Mouse (Mus musculus): ENCODE measurements around the gene Dll1. TPM values are rescaled to one million over a fixed set of nuclear protein-coding genes. Genes with fewer than 3 reads are reported as not detected.
A peak's percentile ranks its signal among the peaks of the same experiment; 100 is the strongest.

Dll1 gene
- total RNA-seq (2014; rRNA removed; ENCODE audit: low replicate concordance) (3.7 and 18.9 TPM in 2 replicates), polyA plus RNA-seq (2015; fragmentation: Nextera tagmentation; extraction: Ambion mirVana) (3.0 and 3.5 TPM in 2 replicates)

- Histone ChIP-seq H3K9me3 (replicated peaks; ENCODE audit: control insufficient read depth, low read length) (no peaks in the 10 kb centered on the region), H3K27me3 (ENCODE audit: control insufficient read depth, insufficient read depth, low read length) (peaks cover 91% of the 10 kb centered on the region), H3K27ac (ENCODE audit: low read depth) (no peak within 1 kb of the TSS; the same call in 1 of the 2 replicates), H3K9ac (replicated peaks; ENCODE audit: low read depth, low read length) (peak within 1 kb of the TSS; percentile 39; the same call in 1 of the 2 replicates), H3K4me2 (ENCODE audit: low read depth, low read length) (peak within 1 kb of the TSS; percentile 99), H3K4me3 (ENCODE audit: low read depth, low read length) (peak within 1 kb of the TSS; percentile 62), H3K36me3 (replicated peaks; ENCODE audit: control insufficient read depth, insufficient read depth, low read length) (no peaks in the 10 kb centered on the region), H3K4me1 (ENCODE audit: control insufficient read depth, insufficient read depth) (peaks cover 16% of the 10 kb centered on the region; the same call in 1 of the 2 replicates)
- ATAC-seq (ENCODE audit: insufficient read depth, low read depth), result no peak
- under 1% methylated on average over 36 of the region's 36 CpGs for WGBS
- DNase-seq (ENCODE audit: low spot score), result no peak
- TF ChIP-seq EP300 (IDR thresholded peaks at IDR 0.05; ENCODE audit: low read depth), result no peak
- no peak for TF ChIP-seq CTCF (IDR thresholded peaks at IDR 0.05; ENCODE audit: low read depth)
Observed at GRCm38 (mm10) chr17:15376494-15377181, at the start of gene Dll1. Gene Dll1 (minus strand): TSS chr17:15376872.

- H3K36me3 ChIP-seq (replicated peaks; ENCODE audit: control insufficient read depth, insufficient read depth, low read length), result peaks cover 64% of the 10 kb centered on the region
- no peak for ATAC-seq (ENCODE audit: insufficient read depth, low read depth)
- 74% methylated on average over 3 of the region's 3 CpGs for WGBS
Observed at GRCm38 (mm10) chr17:15425931-15426330, 49.3 kb upstream of the Dll1 start.

GRCm38 (mm10) chr17:15423080-15423765 lies 46.6 kb upstream of the Dll1 start:
- H3K9me3 ChIP-seq (replicated peaks; ENCODE audit: control insufficient read depth, low read length), result no peaks in the 10 kb centered on the region
- DNase-seq (ENCODE audit: low spot score), result no peak
- no peaks in the 10 kb centered on the region for H3K4me1 ChIP-seq (ENCODE audit: control insufficient read depth, insufficient read depth)
- peaks cover 66% of the 10 kb centered on the region for H3K36me3 ChIP-seq (replicated peaks; ENCODE audit: control insufficient read depth, insufficient read depth, low read length)
- H3K4me3 ChIP-seq (ENCODE audit: low read depth, low read length), result no peak overlapping the region
- no peak for ATAC-seq (ENCODE audit: insufficient read depth, low read depth)
- H3K4me2 ChIP-seq (ENCODE audit: low read depth, low read length), result no peak overlapping the region
- H3K27ac ChIP-seq (ENCODE audit: low read depth), result no peak overlapping the region
- no peak overlapping the region for H3K9ac ChIP-seq (replicated peaks; ENCODE audit: low read depth, low read length)
- TF ChIP-seq EP300 (IDR thresholded peaks at IDR 0.05; ENCODE audit: low read depth), result no peak
- TF ChIP-seq CTCF (IDR thresholded peaks at IDR 0.05; ENCODE audit: low read depth), result no peak
- H3K27me3 ChIP-seq (ENCODE audit: control insufficient read depth, insufficient read depth, low read length), result no peaks in the 10 kb centered on the region
- WGBS, result 50% methylated on average over 8 of the region's 8 CpGs

More at GRCm38 (mm10) chr17:15425931-15426330, 49.3 kb upstream of the Dll1 start:
- Histone ChIP-seq H3K9ac (replicated peaks; ENCODE audit: low read depth, low read length) (no peak overlapping the region), H3K27me3 (ENCODE audit: control insufficient read depth, insufficient read depth, low read length) (no peaks in the 10 kb centered on the region), H3K9me3 (replicated peaks; ENCODE audit: control insufficient read depth, low read length) (no peaks in the 10 kb centered on the region), H3K27ac (ENCODE audit: low read depth) (no peak overlapping the region), H3K4me3 (ENCODE audit: low read depth, low read length) (no peak overlapping the region), H3K4me1 (ENCODE audit: control insufficient read depth, insufficient read depth) (no peaks in the 10 kb centered on the region), H3K4me2 (ENCODE audit: low read depth, low read length) (no peak overlapping the region)
- no peak for TF ChIP-seq CTCF (IDR thresholded peaks at IDR 0.05; ENCODE audit: low read depth)
- no peak for TF ChIP-seq EP300 (IDR thresholded peaks at IDR 0.05; ENCODE audit: low read depth)
- DNase-seq (ENCODE audit: low spot score), result no peak

- H3K36me3 ChIP-seq (replicated peaks; ENCODE audit: control insufficient read depth, insufficient read depth, low read length), result peaks cover 71% of the 10 kb centered on the region
- H3K4me2 ChIP-seq (ENCODE audit: low read depth, low read length), result no peak overlapping the region
- no peaks in the 10 kb centered on the region for H3K4me1 ChIP-seq (ENCODE audit: control insufficient read depth, insufficient read depth)
- H3K9ac ChIP-seq (replicated peaks; ENCODE audit: low read depth, low read length), result no peak overlapping the region
- no peak overlapping the region for H3K27ac ChIP-seq (ENCODE audit: low read depth)
- DNase-seq (ENCODE audit: low spot score) (no peak), ATAC-seq (ENCODE audit: insufficient read depth, low read depth) (no peak)
- no peaks in the 10 kb centered on the region for H3K9me3 ChIP-seq (replicated peaks; ENCODE audit: control insufficient read depth, low read length)
- no peak overlapping the region for H3K4me3 ChIP-seq (ENCODE audit: low read depth, low read length)
- WGBS, result 91% methylated on average over 9 of the region's 9 CpGs
- TF ChIP-seq CTCF (IDR thresholded peaks at IDR 0.05; ENCODE audit: low read depth) (no peak), EP300 (IDR thresholded peaks at IDR 0.05; ENCODE audit: low read depth) (no peak)
- H3K27me3 ChIP-seq (ENCODE audit: control insufficient read depth, insufficient read depth, low read length), result no peaks in the 10 kb centered on the region
Observed at GRCm38 (mm10) chr17:15422666-15423065, 46.0 kb upstream of the Dll1 start.

GRCm38 (mm10) chr17:15421446-15421845 lies 44.8 kb upstream of the Dll1 start:
- no peaks in the 10 kb centered on the region for H3K4me1 ChIP-seq (ENCODE audit: control insufficient read depth, insufficient read depth)
- ATAC-seq (ENCODE audit: insufficient read depth, low read depth) (no peak), DNase-seq (ENCODE audit: low spot score) (no peak)
- TF ChIP-seq CTCF (IDR thresholded peaks at IDR 0.05; ENCODE audit: low read depth), result no peak
- no peak for TF ChIP-seq EP300 (IDR thresholded peaks at IDR 0.05; ENCODE audit: low read depth)
- H3K36me3 ChIP-seq (replicated peaks; ENCODE audit: control insufficient read depth, insufficient read depth, low read length), result peaks cover 73% of the 10 kb centered on the region
- no peaks in the 10 kb centered on the region for H3K9me3 ChIP-seq (replicated peaks; ENCODE audit: control insufficient read depth, low read length)
- no peak overlapping the region for H3K4me2 ChIP-seq (ENCODE audit: low read depth, low read length)
- no peak overlapping the region for H3K9ac ChIP-seq (replicated peaks; ENCODE audit: low read depth, low read length)
- no peaks in the 10 kb centered on the region for H3K27me3 ChIP-seq (ENCODE audit: control insufficient read depth, insufficient read depth, low read length)
- no peak overlapping the region for H3K27ac ChIP-seq (ENCODE audit: low read depth)
- no peak overlapping the region for H3K4me3 ChIP-seq (ENCODE audit: low read depth, low read length)
- WGBS, result 94% methylated on average over 6 of the region's 6 CpGs
